Mouse (Mus musculus) WW6 (cell line): ENCODE data around the gene Pidd1.

Experiments used
- DNase-seq: peaks from one replicate; pipeline ENCODE4 v3.0.0-alpha.2; 2013; ENCODE audit warnings: low read depth, low spot score

The Pidd1 gene

GRCm38 (mm10) chr7:141472763-141473162 lies 28.9 kb upstream of the Pidd1 start:
- no peak for DNase-seq

DNA sequence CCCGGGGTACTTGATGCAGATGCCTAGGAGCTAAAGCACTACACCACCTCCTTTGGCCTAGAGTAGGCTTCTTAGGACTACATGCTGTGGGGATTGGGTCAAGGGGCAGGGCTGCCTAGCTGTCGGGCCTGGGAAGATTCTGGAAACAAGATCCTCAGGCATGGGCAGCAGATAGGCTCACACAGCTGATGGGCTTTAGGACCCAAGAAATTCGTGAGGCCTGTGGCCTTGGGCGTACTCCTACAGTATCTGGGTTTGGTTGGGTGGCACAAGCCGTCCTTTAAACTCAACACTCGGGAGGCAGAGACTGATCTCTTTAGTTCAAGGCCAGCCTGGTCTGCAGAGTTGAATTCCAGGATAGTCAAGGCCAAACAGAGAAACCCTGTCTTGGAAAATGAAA lies 28.4 kb upstream of the Pidd1 start:
- no peak for DNase-seq

DNA sequence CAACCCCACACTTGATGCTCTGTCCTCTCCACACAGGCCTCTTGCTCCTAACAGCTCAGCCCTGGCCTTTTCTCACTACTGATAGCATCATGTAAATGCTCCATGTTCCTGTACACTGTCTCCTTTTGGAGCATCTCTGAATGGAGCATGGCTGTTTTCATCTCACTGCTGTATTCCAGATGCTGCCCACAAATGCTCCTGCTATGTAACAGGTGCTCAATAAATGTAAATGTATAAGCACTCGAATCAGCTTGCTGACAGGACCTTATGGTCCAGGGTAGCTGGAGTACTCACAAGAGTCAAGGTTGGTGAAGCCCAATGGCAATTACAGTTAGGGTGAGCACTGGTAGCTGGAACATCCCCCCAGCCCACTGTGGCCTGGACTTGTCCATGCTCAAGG lies 27.4 kb upstream of the Pidd1 start:
- no peak for DNase-seq

DNA sequence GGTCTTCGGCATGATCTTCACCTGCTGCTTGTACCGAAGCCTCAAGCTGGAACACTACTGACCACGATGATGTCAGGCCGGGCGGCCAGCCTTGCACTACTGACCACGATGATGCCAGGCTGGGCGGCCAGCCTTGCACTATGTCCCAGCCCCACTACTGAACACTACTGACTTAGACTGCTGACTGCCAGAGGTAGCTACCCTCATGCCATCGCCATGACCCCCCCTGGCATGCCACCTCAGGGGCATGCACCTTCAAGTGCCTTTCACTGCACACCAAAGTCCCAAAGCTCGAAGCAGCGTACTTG lies 26.8 kb upstream of the Pidd1 start:
- DNase-seq, result no peak

GRCm38 (mm10) chr7:141469901-141470636 lies 26.2 kb upstream of the Pidd1 start:
- DNase-seq, result no peak

GRCm38 (mm10) chr7:141469352-141469751 lies 25.5 kb upstream of the Pidd1 start:
- no peak for DNase-seq

- no peak for DNase-seq
These were observed 24.8 kb upstream of the Pidd1 start for GRCm38 (mm10) chr7:141468522-141469211.

DNA sequence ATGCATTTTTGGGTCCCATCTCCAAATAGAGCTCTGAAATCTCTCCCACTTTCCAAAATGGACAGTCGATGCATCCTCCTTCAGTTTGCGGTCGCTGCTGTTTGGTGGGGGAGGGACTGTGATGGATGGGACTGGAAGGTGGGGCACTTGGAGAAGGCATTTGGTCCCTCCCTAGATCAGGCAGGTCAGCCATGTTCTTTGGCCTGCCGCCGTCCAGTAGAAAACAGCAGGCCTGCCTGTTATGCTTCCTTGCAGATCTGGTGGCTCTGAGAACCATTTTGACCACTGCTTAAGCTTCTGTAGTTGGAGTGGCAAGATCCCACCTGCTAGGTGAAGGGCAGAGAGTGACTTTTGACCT lies 24.3 kb upstream of the Pidd1 start:
- no peak for DNase-seq

GRCm38 (mm10) chr7:141467230-141468030 lies 23.6 kb upstream of the Pidd1 start, which contains the start of gene Cd151:
Cd151 (plus strand) TSS chr7:141467392.
- DNase-seq, result no peak

- DNase-seq, result no peak
These were observed 22.9 kb upstream of the Pidd1 start for GRCm38 (mm10) chr7:141466607-141467148.

DNA sequence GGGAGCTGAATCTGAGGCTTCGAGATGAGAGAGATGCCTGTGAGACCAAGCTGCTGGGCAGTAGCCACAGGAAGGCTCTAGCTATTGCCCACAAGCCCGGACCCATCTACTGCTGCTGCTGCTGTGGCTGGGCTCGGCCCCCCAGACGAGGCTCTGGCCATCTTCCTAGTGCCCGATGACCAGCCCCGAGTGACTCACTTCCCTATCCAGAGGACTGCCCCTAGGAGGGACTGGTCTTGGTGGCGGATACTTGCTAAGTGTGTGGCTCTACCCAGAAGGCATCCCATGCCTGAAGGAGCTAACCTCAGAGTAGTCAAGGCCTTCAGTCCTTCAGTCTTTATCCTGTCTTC lies 22.2 kb upstream of the Pidd1 start:
- DNase-seq, result no peak

- no peak for DNase-seq
These were observed 21.7 kb upstream of the Pidd1 start for GRCm38 (mm10) chr7:141465388-141466044.

- no peak for DNase-seq
These were observed 20.9 kb upstream of the Pidd1 start for GRCm38 (mm10) chr7:141464603-141465201.

DNA sequence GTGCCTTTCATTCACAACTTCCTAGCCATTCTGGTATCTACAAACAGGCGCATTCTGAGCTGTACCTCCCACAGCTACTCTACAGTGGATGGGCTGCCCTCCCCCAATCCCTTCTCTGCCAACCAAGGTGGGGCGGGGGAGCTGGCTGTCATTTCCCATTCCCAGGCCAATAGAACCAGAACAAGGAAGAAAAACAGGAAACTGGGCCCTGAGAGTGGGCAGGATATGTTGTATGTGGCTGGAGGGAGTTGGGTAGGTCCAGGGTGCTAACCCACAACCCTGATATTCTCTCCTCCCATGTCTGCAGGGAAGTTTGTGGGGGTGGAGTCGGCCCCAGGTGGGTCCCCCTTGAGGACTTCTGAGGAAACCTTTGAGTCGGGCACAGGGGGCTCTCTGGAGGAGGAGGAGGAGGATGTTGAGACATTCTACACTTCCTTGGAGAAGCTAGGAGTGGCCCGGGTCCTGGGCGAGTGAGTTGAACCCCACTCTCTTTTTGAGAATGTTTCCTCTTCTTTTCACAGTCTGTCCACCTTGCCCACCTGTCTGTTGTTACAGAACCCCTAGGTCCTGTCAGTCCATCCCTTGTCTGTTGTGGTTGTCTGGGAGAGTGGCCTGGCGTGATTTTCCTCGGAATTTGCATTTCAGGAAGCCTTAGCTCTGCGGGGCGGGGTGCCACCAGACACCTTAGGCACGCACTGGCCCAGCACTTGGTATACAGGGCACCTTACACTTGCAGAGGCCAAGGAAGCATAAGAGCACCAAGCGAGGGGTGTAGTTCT lies 20.2 kb upstream of the Pidd1 start:
- no peak for DNase-seq

- DNase-seq, result no peak
These were observed 18.6 kb upstream of the Pidd1 start for GRCm38 (mm10) chr7:141462333-141462821.

GRCm38 (mm10) chr7:141461521-141462332 lies 17.9 kb upstream of the Pidd1 start:
- no peak for DNase-seq

- DNase-seq, result no peak
These were observed 16.7 kb upstream of the Pidd1 start, which contains the start of gene Cracr2b for GRCm38 (mm10) chr7:141460391-141461113. Cracr2b (plus strand) TSS chr7:141461094.

GRCm38 (mm10) chr7:141460001-141460390 lies 16.2 kb upstream of the Pidd1 start:
- no peak for DNase-seq

- DNase-seq, result no peak
These were observed 15.5 kb upstream of the Pidd1 start for GRCm38 (mm10) chr7:141459301-141459711.
